Mouse (Mus musculus) liver, adult 2 months (tissue): ENCODE measurements around the gene Olfr764-ps1.
"Not testable (repeated sequence)": the region's sequence is repeated elsewhere in the genome, so short reads cannot be mapped to it uniquely, and the experiment has no call there.

ENCODE experiments used
- CTCF ChIP-seq: fragments of 200-500 bp; IDR thresholded peaks from 2 replicates; pipeline ENCODE4 v1.5.1; 2011; ENCODE audit warnings: low read depth, low read length, control low read depth
- POLR2A ChIP-seq: fragments of 200-500 bp; IDR thresholded peaks from 2 replicates; pipeline ENCODE4 v1.6.1; 2011; ENCODE audit warnings: low read length, control low read depth; ENCODE audit not compliant: insufficient read depth; ENCODE audit errors: extremely low read depth

GRCm38 (mm10) chr10:129082810-129083209 is 43.1 kb upstream of the Olfr764-ps1 start, which contains the start of gene Olfr767:
- TF ChIP-seq CTCF, POLR2A: not testable (repeated sequence)
